Mouse (Mus musculus): ENCODE data around the gene Prr29. TPM values are rescaled to one million over a fixed set of nuclear protein-coding genes. Genes with fewer than 3 reads are reported as not detected.
A peak's percentile ranks its signal among the peaks of the same experiment; 100 is the strongest.
"Not testable (repeated sequence)": the region's sequence is repeated elsewhere in the genome, so short reads cannot be mapped to it uniquely, and the experiment has no call there.

Gene Prr29
- polyA plus RNA-seq, 1 experiment from 2014 or later = not detected

GRCm38 (mm10) chr11:106391546-106392188, 26.4 kb downstream of the Prr29 start:
- Histone ChIP-seq H3K4me1 (0 out of 2 replicates have a peak, but pooled peaks cover 5% of the 10 kb centered on the region), H3K9me3 (no peaks in the 10 kb centered on the region), H3K4me3 (no peak overlapping the region), H3K27ac (no peak overlapping the region), H3K36me3 (replicated peaks) (no peaks in the 10 kb centered on the region), H3K27me3 (ENCODE audit: poor library complexity, severe bottlenecking) (no peaks in the 10 kb centered on the region)
- 34% methylated on average over 6 of the region's 6 CpGs for WGBS
- peak; percentile 67 for DNase-seq (ENCODE audit: extremely low spot score, low spot score)

GRCm38 (mm10) chr11:106392597-106393330, 27.5 kb downstream of the Prr29 start:
- 0 out of 2 replicates have a peak, but pooled peaks cover 5% of the 10 kb centered on the region for H3K4me1 ChIP-seq
- DNase-seq (ENCODE audit: extremely low spot score, low spot score) = no peak
- 75% methylated on average over 7 of the region's 7 CpGs for WGBS
- no peak overlapping the region for H3K27ac ChIP-seq
- peaks cover 2% of the 10 kb centered on the region for H3K36me3 ChIP-seq (replicated peaks)
- H3K27me3 ChIP-seq (ENCODE audit: poor library complexity, severe bottlenecking) = no peaks in the 10 kb centered on the region
- no peak overlapping the region for H3K4me3 ChIP-seq
- no peaks in the 10 kb centered on the region for H3K9me3 ChIP-seq

GRCm38 (mm10) chr11:106393331-106393616, 28.0 kb downstream of the Prr29 start:
- no peaks in the 10 kb centered on the region for H3K9me3 ChIP-seq
- 0 out of 2 replicates have a peak, but pooled peaks cover 5% of the 10 kb centered on the region for H3K4me1 ChIP-seq
- H3K4me3 ChIP-seq = no peak overlapping the region
- WGBS = 60% methylated on average over 4 of the region's 4 CpGs
- H3K27me3 ChIP-seq (ENCODE audit: poor library complexity, severe bottlenecking) = no peaks in the 10 kb centered on the region
- peaks cover 7% of the 10 kb centered on the region for H3K36me3 ChIP-seq (replicated peaks)
- no peak for DNase-seq (ENCODE audit: extremely low spot score, low spot score)
- H3K27ac ChIP-seq = no peak overlapping the region

- not testable (repeated sequence) for H3K27ac ChIP-seq; DNase-seq (ENCODE audit: extremely low spot score, low spot score); H3K27me3 ChIP-seq (ENCODE audit: poor library complexity, severe bottlenecking); H3K4me3 ChIP-seq; H3K9me3 ChIP-seq; H3K4me1 ChIP-seq
- H3K36me3 ChIP-seq (replicated peaks) = peaks cover 15% of the 10 kb centered on the region
- 77% methylated on average over 2 of the region's 2 CpGs for WGBS
Observed at GRCm38 (mm10) chr11:106394055-106394454, 28.8 kb downstream of the Prr29 start.

- no peak for DNase-seq (ENCODE audit: extremely low spot score, low spot score)
- H3K9me3 ChIP-seq = no peaks in the 10 kb centered on the region
- no peak overlapping the region for H3K27ac ChIP-seq
- no peaks in the 10 kb centered on the region for H3K4me1 ChIP-seq
- no peaks in the 10 kb centered on the region for H3K27me3 ChIP-seq (ENCODE audit: poor library complexity, severe bottlenecking)
- WGBS = 88% methylated on average over 3 of the region's 3 CpGs
- H3K36me3 ChIP-seq (replicated peaks) = peaks cover 27% of the 10 kb centered on the region
- no peak overlapping the region for H3K4me3 ChIP-seq
Observed at GRCm38 (mm10) chr11:106397656-106398055, 32.4 kb downstream of the Prr29 start.

GRCm38 (mm10) chr11:106398481-106398880, 33.2 kb downstream of the Prr29 start:
- Histone ChIP-seq H3K4me1 (no peaks in the 10 kb centered on the region), H3K9me3 (no peaks in the 10 kb centered on the region), H3K4me3 (no peak overlapping the region), H3K27me3 (ENCODE audit: poor library complexity, severe bottlenecking) (no peaks in the 10 kb centered on the region), H3K36me3 (replicated peaks) (peaks cover 35% of the 10 kb centered on the region), H3K27ac (no peak overlapping the region)
- no peak for DNase-seq (ENCODE audit: extremely low spot score, low spot score)
- WGBS = 91% methylated on average over 8 of the region's 8 CpGs

- 78% methylated on average over 4 of the region's 4 CpGs for WGBS
- 0 out of 2 replicates have a peak, but pooled peaks cover 4% of the 10 kb centered on the region for H3K4me1 ChIP-seq
- H3K27ac ChIP-seq = no peak overlapping the region
- H3K4me3 ChIP-seq = no peak overlapping the region
- DNase-seq (ENCODE audit: extremely low spot score, low spot score) = no peak
- H3K36me3 ChIP-seq (replicated peaks) = peaks cover 50% of the 10 kb centered on the region
- no peaks in the 10 kb centered on the region for H3K27me3 ChIP-seq (ENCODE audit: poor library complexity, severe bottlenecking)
- H3K9me3 ChIP-seq = no peaks in the 10 kb centered on the region
Observed at GRCm38 (mm10) chr11:106410011-106410410, 44.7 kb downstream of the Prr29 start.

GRCm38 (mm10) chr11:106410507-106410906, 45.2 kb downstream of the Prr29 start:
- no peak overlapping the region for H3K27ac ChIP-seq
- 87% methylated on average over 3 of the region's 3 CpGs for WGBS

GRCm38 (mm10) chr11:106411157-106411556, 45.9 kb downstream of the Prr29 start:
- H3K27ac ChIP-seq = no peak overlapping the region
- H3K36me3 ChIP-seq (replicated peaks) = peaks cover 47% of the 10 kb centered on the region
- H3K4me1 ChIP-seq = 0 out of 2 replicates have a peak, but pooled peaks cover 4% of the 10 kb centered on the region
- DNase-seq (ENCODE audit: extremely low spot score, low spot score) = no peak
- WGBS = 84% methylated on average over 2 of the region's 2 CpGs
- no peaks in the 10 kb centered on the region for H3K27me3 ChIP-seq (ENCODE audit: poor library complexity, severe bottlenecking)
- H3K9me3 ChIP-seq = no peaks in the 10 kb centered on the region
- no peak overlapping the region for H3K4me3 ChIP-seq

More at GRCm38 (mm10) chr11:106410507-106410906, 45.2 kb downstream of the Prr29 start:
- H3K4me1 ChIP-seq = 0 out of 2 replicates have a peak, but pooled peaks cover 4% of the 10 kb centered on the region
- no peak overlapping the region for H3K4me3 ChIP-seq
- H3K36me3 ChIP-seq (replicated peaks) = peaks cover 46% of the 10 kb centered on the region
- no peaks in the 10 kb centered on the region for H3K9me3 ChIP-seq
- H3K27me3 ChIP-seq (ENCODE audit: poor library complexity, severe bottlenecking) = no peaks in the 10 kb centered on the region
- no peak for DNase-seq (ENCODE audit: extremely low spot score, low spot score)

GRCm38 (mm10) chr11:106412641-106413360, 47.5 kb downstream of the Prr29 start:
- Histone ChIP-seq H3K27ac (no peak overlapping the region), H3K4me1 (0 out of 2 replicates have a peak, but pooled peaks cover 4% of the 10 kb centered on the region), H3K9me3 (no peaks in the 10 kb centered on the region), H3K36me3 (replicated peaks) (peaks cover 31% of the 10 kb centered on the region), H3K27me3 (ENCODE audit: poor library complexity, severe bottlenecking) (no peaks in the 10 kb centered on the region), H3K4me3 (no peak overlapping the region)
- 96% methylated on average over 3 of the region's 3 CpGs for WGBS
- no peak for DNase-seq (ENCODE audit: extremely low spot score, low spot score)

GRCm38 (mm10) chr11:106416331-106416730, 51.1 kb downstream of the Prr29 start:
- peaks cover 20% of the 10 kb centered on the region; the same call in 1 of the 2 replicates for H3K36me3 ChIP-seq (replicated peaks)
- H3K4me1 ChIP-seq = peaks cover 3% of the 10 kb centered on the region; the same call in 1 of the 2 replicates
- no peak overlapping the region for H3K27ac ChIP-seq
- H3K9me3 ChIP-seq = no peaks in the 10 kb centered on the region
- no peak for DNase-seq (ENCODE audit: extremely low spot score, low spot score)
- WGBS = 79% methylated on average over 3 of the region's 3 CpGs
- H3K27me3 ChIP-seq (ENCODE audit: poor library complexity, severe bottlenecking) = no peaks in the 10 kb centered on the region
- no peak overlapping the region for H3K4me3 ChIP-seq

GRCm38 (mm10) chr11:106417860-106418259, 52.6 kb downstream of the Prr29 start:
- DNase-seq (ENCODE audit: extremely low spot score, low spot score) = no peak
- no peaks in the 10 kb centered on the region for H3K27me3 ChIP-seq (ENCODE audit: poor library complexity, severe bottlenecking)
- WGBS = 88% methylated on average over 2 of the region's 2 CpGs

More at GRCm38 (mm10) chr11:106417860-106418259, 52.6 kb downstream of the Prr29 start:
- Histone ChIP-seq H3K4me3 (no peak overlapping the region), H3K4me1 (peaks cover 3% of the 10 kb centered on the region; the same call in 1 of the 2 replicates), H3K9me3 (no peaks in the 10 kb centered on the region), H3K27ac (no peak overlapping the region), H3K36me3 (replicated peaks) (peaks cover 22% of the 10 kb centered on the region; the same call in 1 of the 2 replicates)

Data from forebrain, embryonic 10.5 days (tissue).